Mouse (Mus musculus): ENCODE results near the gene Nmur1. TPM values are rescaled to one million over a fixed set of nuclear protein-coding genes. Genes with fewer than 3 reads are reported as not detected.
"Not testable (repeated sequence)": the region's sequence is repeated elsewhere in the genome, so short reads cannot be mapped to it uniquely, and the experiment has no call there.

The Nmur1 gene
- not detected in 2 replicates for polyA plus RNA-seq (2015; fragmentation: Nextera tagmentation; extraction: Ambion mirVana)

GRCm38 (mm10) chr1:86426128-86426527 lies at the start of gene Nmur1, which contains the start of gene Tex44:
Nmur1 (minus strand) TSS chr1:86426228.
Tex44 (plus strand) TSS chr1:86426329.
- no peak for ATAC-seq (ENCODE audit: insufficient number of reproducible peaks, insufficient read depth, low FRiP score, low TSS enrichment, low read depth)
- no peak within 1 kb of the TSS; the same call in 1 of the 2 replicates for H3K27ac ChIP-seq
- no peaks in the 10 kb centered on the region for H3K27me3 ChIP-seq
- H3K9ac ChIP-seq = no peak within 1 kb of the TSS
- H3K4me3 ChIP-seq = no peak within 1 kb of the TSS
- H3K9me3 ChIP-seq = no peaks in the 10 kb centered on the region
- 92% methylated on average over 8 of the region's 8 CpGs for WGBS
- H3K36me3 ChIP-seq = no peaks in the 10 kb centered on the region
- no peak within 1 kb of the TSS for H3K4me2 ChIP-seq
- H3K4me1 ChIP-seq = peaks cover 13% of the 10 kb centered on the region

GRCm38 (mm10) chr1:86473109-86473760 lies 47.2 kb upstream of the Nmur1 start:
- no peak overlapping the region for H3K4me2 ChIP-seq
- no peak for ATAC-seq (ENCODE audit: insufficient number of reproducible peaks, insufficient read depth, low FRiP score, low TSS enrichment, low read depth)
- no peaks in the 10 kb centered on the region for H3K36me3 ChIP-seq
- peak overlapping the region; percentile 67; the same call in 1 of the 2 replicates for H3K9ac ChIP-seq
- no peak overlapping the region for H3K4me3 ChIP-seq
- 90% methylated on average over 18 of the region's 18 CpGs for WGBS
- H3K9me3 ChIP-seq = no peaks in the 10 kb centered on the region
- peak overlapping the region; percentile 97 for H3K27ac ChIP-seq
- H3K4me1 ChIP-seq = peaks cover 23% of the 10 kb centered on the region
- no peaks in the 10 kb centered on the region for H3K27me3 ChIP-seq

- Histone ChIP-seq H3K4me2 (peak overlapping the region; percentile 58), H3K4me1 (peaks cover 23% of the 10 kb centered on the region), H3K9ac (peak overlapping the region; percentile 67), H3K27ac (peak overlapping the region; percentile 97), H3K9me3 (no peaks in the 10 kb centered on the region), H3K27me3 (no peaks in the 10 kb centered on the region), H3K4me3 (peak overlapping the region; percentile 25), H3K36me3 (no peaks in the 10 kb centered on the region)
- WGBS = 10% methylated on average over 31 of the region's 31 CpGs
- peak; percentile 63; the same call in 1 of the 2 replicates for ATAC-seq (ENCODE audit: insufficient number of reproducible peaks, insufficient read depth, low FRiP score, low TSS enrichment, low read depth)
These were observed 46.3 kb upstream of the Nmur1 start for GRCm38 (mm10) chr1:86472197-86472952.

GRCm38 (mm10) chr1:86471504-86471961 lies 45.5 kb upstream of the Nmur1 start:
- H3K4me3 ChIP-seq; H3K27me3 ChIP-seq; ATAC-seq (ENCODE audit: insufficient number of reproducible peaks, insufficient read depth, low FRiP score, low TSS enrichment, low read depth); H3K36me3 ChIP-seq; H3K9ac ChIP-seq; H3K9me3 ChIP-seq: not testable (repeated sequence)
- peak overlapping the region; percentile 58 for H3K4me2 ChIP-seq
- peaks cover 23% of the 10 kb centered on the region for H3K4me1 ChIP-seq
- 72% methylated on average over 11 of the region's 11 CpGs for WGBS
- peak overlapping the region; percentile 97 for H3K27ac ChIP-seq

- Histone ChIP-seq H3K27ac (peak overlapping the region; percentile 60), H3K9me3 (no peaks in the 10 kb centered on the region), H3K9ac (0 out of 2 replicates have a peak overlapping the region, but pooled peaks have one; percentile 36), H3K36me3 (no peaks in the 10 kb centered on the region), H3K4me3 (no peak overlapping the region), H3K4me2 (no peak overlapping the region), H3K4me1 (peaks cover 23% of the 10 kb centered on the region), H3K27me3 (no peaks in the 10 kb centered on the region)
- 75% methylated on average over 12 of the region's 12 CpGs for WGBS
- no peak for ATAC-seq (ENCODE audit: insufficient number of reproducible peaks, insufficient read depth, low FRiP score, low TSS enrichment, low read depth)
These were observed 44.6 kb upstream of the Nmur1 start for GRCm38 (mm10) chr1:86470519-86471181.

GRCm38 (mm10) chr1:86469876-86470275 lies 43.8 kb upstream of the Nmur1 start:
- H3K27ac ChIP-seq = peak overlapping the region; percentile 60
- peaks cover 29% of the 10 kb centered on the region for H3K4me1 ChIP-seq
- WGBS = 96% methylated on average over 4 of the region's 4 CpGs
- no peak overlapping the region for H3K4me3 ChIP-seq
- no peaks in the 10 kb centered on the region for H3K9me3 ChIP-seq
- no peak overlapping the region for H3K4me2 ChIP-seq
- ATAC-seq (ENCODE audit: insufficient number of reproducible peaks, insufficient read depth, low FRiP score, low TSS enrichment, low read depth) = no peak
- no peak overlapping the region for H3K9ac ChIP-seq
- no peaks in the 10 kb centered on the region for H3K27me3 ChIP-seq
- no peaks in the 10 kb centered on the region for H3K36me3 ChIP-seq

DNA sequence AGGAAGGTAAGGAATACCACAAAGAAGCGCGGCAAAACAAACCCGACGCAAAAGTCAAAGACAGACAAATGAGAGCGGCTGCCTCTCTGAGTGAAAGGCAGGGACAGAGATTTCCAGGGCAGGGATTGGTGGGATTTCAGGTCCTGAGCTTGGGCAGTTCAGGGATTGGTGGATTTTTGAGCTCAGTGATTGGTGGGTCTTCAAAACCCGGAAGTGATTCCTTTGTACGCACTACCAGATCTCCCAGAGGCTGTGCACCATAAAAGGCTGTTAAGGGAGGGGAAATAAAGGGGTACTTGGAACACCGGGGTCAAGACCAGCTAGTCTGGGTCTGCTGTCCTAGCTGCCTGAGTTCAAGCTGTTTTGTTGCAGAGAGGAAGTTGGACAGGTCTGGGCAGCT lies 41.4 kb upstream of the Nmur1 start:
- no peak overlapping the region for H3K4me3 ChIP-seq
- no peak for ATAC-seq (ENCODE audit: insufficient number of reproducible peaks, insufficient read depth, low FRiP score, low TSS enrichment, low read depth)

DNA sequence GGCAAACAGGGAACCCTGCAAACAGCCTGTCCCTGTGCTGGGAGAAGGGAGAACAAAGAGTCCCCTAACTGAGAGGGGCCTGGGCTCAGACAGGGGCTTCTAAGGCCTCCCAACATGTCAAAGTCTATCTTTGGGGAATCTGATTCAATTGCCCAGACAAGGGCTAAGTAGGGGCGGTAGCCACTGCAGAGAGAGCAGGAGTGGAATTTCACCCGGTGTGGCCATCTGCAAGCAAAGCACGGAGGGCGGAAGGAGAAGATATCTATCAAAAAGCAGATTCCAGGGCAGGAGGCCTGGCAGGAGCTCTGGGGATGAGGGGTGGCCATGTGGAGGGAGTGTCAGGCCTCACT lies 38.8 kb upstream of the Nmur1 start:
- peak; percentile 44; the same call in 1 of the 2 replicates for ATAC-seq (ENCODE audit: insufficient number of reproducible peaks, insufficient read depth, low FRiP score, low TSS enrichment, low read depth)
- Histone ChIP-seq H3K4me3 (no peak overlapping the region), H3K4me1 (peaks cover 15% of the 10 kb centered on the region), H3K4me2 (no peak overlapping the region), H3K9me3 (0 out of 2 replicates have a peak, but pooled peaks cover 4% of the 10 kb centered on the region), H3K27ac (peak overlapping the region; percentile 97), H3K9ac (peak overlapping the region; percentile 55; the same call in 1 of the 2 replicates), H3K36me3 (no peaks in the 10 kb centered on the region), H3K27me3 (no peaks in the 10 kb centered on the region)
- 9% methylated on average over 4 of the region's 4 CpGs for WGBS

More for the DNA sequence above, 41.4 kb upstream of the Nmur1 start:
- H3K4me1 ChIP-seq = peaks cover 31% of the 10 kb centered on the region
- no peaks in the 10 kb centered on the region for H3K27me3 ChIP-seq
- H3K27ac ChIP-seq = no peak overlapping the region
- WGBS = 87% methylated on average over 8 of the region's 8 CpGs
- H3K9ac ChIP-seq = no peak overlapping the region
- H3K36me3 ChIP-seq = no peaks in the 10 kb centered on the region
- no peaks in the 10 kb centered on the region for H3K9me3 ChIP-seq
- H3K4me2 ChIP-seq = no peak overlapping the region

- no peak overlapping the region for H3K4me3 ChIP-seq
- H3K27ac ChIP-seq = peak overlapping the region; percentile 97
- peak overlapping the region; percentile 55; the same call in 1 of the 2 replicates for H3K9ac ChIP-seq
- no peaks in the 10 kb centered on the region for H3K36me3 ChIP-seq
- H3K27me3 ChIP-seq = no peaks in the 10 kb centered on the region
- 0 out of 2 replicates have a peak, but pooled peaks cover 4% of the 10 kb centered on the region for H3K9me3 ChIP-seq
- peaks cover 15% of the 10 kb centered on the region for H3K4me1 ChIP-seq
- no peak overlapping the region for H3K4me2 ChIP-seq
- 31% methylated on average over 9 of the region's 9 CpGs for WGBS
- peak; percentile 52; the same call in 1 of the 2 replicates for ATAC-seq (ENCODE audit: insufficient number of reproducible peaks, insufficient read depth, low FRiP score, low TSS enrichment, low read depth)
These were observed 38.3 kb upstream of the Nmur1 start for GRCm38 (mm10) chr1:86464223-86464874.

GRCm38 (mm10) chr1:86459371-86459770 lies 33.3 kb upstream of the Nmur1 start:
- no peak for ATAC-seq (ENCODE audit: insufficient number of reproducible peaks, insufficient read depth, low FRiP score, low TSS enrichment, low read depth)
- 0 out of 2 replicates have a peak, but pooled peaks cover 4% of the 10 kb centered on the region for H3K9me3 ChIP-seq

More at GRCm38 (mm10) chr1:86459371-86459770, 33.3 kb upstream of the Nmur1 start:
- H3K9ac ChIP-seq = no peak overlapping the region
- no peak overlapping the region for H3K4me2 ChIP-seq
- H3K36me3 ChIP-seq = no peaks in the 10 kb centered on the region
- H3K27ac ChIP-seq = no peak overlapping the region
- H3K27me3 ChIP-seq = no peaks in the 10 kb centered on the region
- WGBS = 59% methylated on average over 4 of the region's 4 CpGs
- H3K4me3 ChIP-seq = no peak overlapping the region
- peaks cover 4% of the 10 kb centered on the region for H3K4me1 ChIP-seq

Data from embryonic facial prominence, embryonic 13.5 days (tissue).